ENCODE assay signal across 8 mouse cellular contexts in the genomic region with DNA sequence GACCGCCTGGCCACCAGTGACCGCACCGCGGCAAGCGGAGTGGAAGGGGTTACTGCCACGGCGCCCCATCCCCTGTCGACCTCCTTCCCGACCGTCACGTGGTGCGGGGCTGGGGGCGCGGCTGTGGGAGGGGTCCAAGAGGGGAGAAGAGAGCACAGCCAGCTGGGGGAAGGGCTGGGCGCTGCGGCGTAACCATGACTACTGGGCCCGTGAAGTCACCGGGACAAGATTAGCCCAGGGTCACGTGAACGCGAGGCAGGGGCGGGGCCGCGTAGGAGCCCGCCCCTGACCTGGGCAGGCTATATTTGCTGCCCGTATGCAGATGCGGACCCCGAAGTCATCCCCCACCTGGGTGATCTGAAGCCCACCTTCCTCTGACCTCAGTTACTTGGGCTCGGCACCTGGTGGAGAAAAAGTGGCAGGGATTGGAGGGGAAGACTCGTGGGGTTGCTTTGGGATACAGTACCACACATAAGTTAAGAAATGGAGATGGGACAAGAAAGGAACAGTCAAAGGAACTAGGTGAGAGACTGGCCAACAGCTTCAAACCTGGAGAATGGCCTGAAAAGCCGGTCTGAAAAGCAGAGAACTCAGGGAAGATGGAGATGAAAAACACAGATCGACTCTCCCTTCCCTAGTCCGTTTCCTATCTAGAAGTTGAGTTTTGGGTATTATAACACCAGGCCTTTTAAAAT. TPM values are rescaled to one million over a fixed set of nuclear protein-coding genes. Genes with fewer than 3 reads are reported as not detected.
DNase-seq lines count a peak whose midpoint lies in the region; ATAC-seq and TF ChIP-seq lines count a peak whose summit lies in the region.

No protein-coding gene starts in this region.

- H3K27ac ChIP-seq in gastrocnemius, adult 2 months: peak overlapping the region; percentile 78
- H3K27ac ChIP-seq in hindbrain, postnatal 0 days: peak overlapping the region; percentile 92
- H3K27ac ChIP-seq in left cerebral cortex, adult 2 months: peak overlapping the region; percentile 93
- H3K27ac ChIP-seq in macrophage: peak overlapping the region; percentile 62

- H3K4me1 ChIP-seq in hindbrain, postnatal 0 days (ENCODE audit: insufficient read depth, low read length): peaks cover 38% of the 10 kb centered on the region

- TF ChIP-seq CTCF in gastrocnemius, adult 2 months (IDR thresholded peaks at IDR 0.05): no peak
- 0 out of 2 replicates have a peak, but pooled peaks have one; percentile 11 for TF ChIP-seq CTCF in hindbrain, postnatal 0 days (IDR thresholded peaks at IDR 0.05; ENCODE audit: low read depth)
- TF ChIP-seq CTCF in left cerebral cortex, adult 2 months (IDR thresholded peaks at IDR 0.05): no peak; the same call in 1 of the 2 replicates

- intact Hi-C loops in gastrocnemius, adult 2 months (cut with DNase I): no loop called here
- intact Hi-C loops in left cerebral cortex, adult 2 months (cut with DNase I): no loop called here

- H3K9me3 ChIP-seq in hindbrain, postnatal 0 days (ENCODE audit: low read length): no peaks in the 10 kb centered on the region

- ATAC-seq in common myeloid progenitor, adult 5-6 weeks (replicated peaks; ENCODE audit: low read depth, poor library complexity, severe bottlenecking): peak; percentile 90
- peak; percentile 98 for ATAC-seq in hindbrain, postnatal 0 days

- peaks cover 6% of the 10 kb centered on the region; the same call in 1 of the 2 replicates for H3K36me3 ChIP-seq in hindbrain, postnatal 0 days (ENCODE audit: insufficient read depth, low read length)
- no peaks in the 10 kb centered on the region for H3K36me3 ChIP-seq in macrophage (ENCODE audit: inconsistent target)

- peak; percentile 98 for DNase-seq in ZHBTc4 (ENCODE audit: low read depth, low spot score)
- DNase-seq in gastrocnemius, adult 2 months: peak; percentile 88
- peak; percentile 96 for DNase-seq in hindbrain, postnatal 0 days (ENCODE audit: low spot score)
- peak; percentile 84 to 86 for DNase-seq in left cerebral cortex, adult 2 months (ENCODE audit: extremely low spot score in 1 of 2, low spot score in 2 of 2)
- peak; percentile 85 for DNase-seq in right cerebral cortex, adult 18-20 months
- peak; percentile 65 for DNase-seq in urinary bladder, adult 2 months (ENCODE audit: low spot score)

- WGBS in hindbrain, postnatal 0 days: 2% methylated on average over 34 of the region's 34 CpGs
- 7% methylated on average over 34 of the region's 34 CpGs for WGBS in macrophage (ENCODE audit: missing documents)

- peak overlapping the region; percentile 58 for H3K9ac ChIP-seq in hindbrain, postnatal 0 days (replicated peaks; ENCODE audit: low read length)

- no peaks in the 10 kb centered on the region for H3K27me3 ChIP-seq in hindbrain, postnatal 0 days (ENCODE audit: insufficient read depth, low read length)

- peak overlapping the region; percentile 73 for H3K4me3 ChIP-seq in gastrocnemius, adult 2 months
- H3K4me3 ChIP-seq in hindbrain, postnatal 0 days (ENCODE audit: low read length): peak overlapping the region; percentile 56
- H3K4me3 ChIP-seq in left cerebral cortex, adult 2 months: peak overlapping the region; percentile 75
- H3K4me3 ChIP-seq in macrophage (ENCODE audit: inconsistent target): peak overlapping the region; percentile 46

- H3K79me2 ChIP-seq in macrophage (ENCODE audit: inconsistent target): peaks cover 19% of the 10 kb centered on the region

- H3K4me2 ChIP-seq in hindbrain, postnatal 0 days (ENCODE audit: low read depth, low read length): peak overlapping the region; percentile 71

RNA-seq across cellular contexts. Expression of a gene that starts 6.1 kb away (rescaled TPM):
- 0.92 and 1.3 TPM in 2 replicates for total RNA-seq in common myeloid progenitor, adult 5-6 weeks (2017)
- total RNA-seq in gastrocnemius, adult 2 months (2021): 1 to 10 TPM; 1.3 to 1.6 TPM
- 68.2 and 86.1 TPM in 2 replicates for total RNA-seq in hindbrain, postnatal 0 days (2014; rRNA removed)
- 41.2 and 42.0 TPM in 2 replicates for polyA plus RNA-seq in hindbrain, postnatal 0 days (2015; fragmentation: Nextera tagmentation; extraction: Ambion mirVana)
- 10 to 100 TPM; 96.5 to 96.8 TPM for total RNA-seq in left cerebral cortex, adult 2 months (2021)
- total RNA-seq in macrophage (2018; cell fraction: chromatin; rRNA removed): 10 to 100 TPM in 17 of 26 experiments, 1 to 10 TPM in 9; 1.8 to 34.0 (median 13.6) TPM
- 1 to 10 TPM; 1.7 to 7.0 (median 5.0) TPM for total RNA-seq in macrophage (2018; cell fraction: cytosol; rRNA removed)
- total RNA-seq in macrophage (2018; cell fraction: nucleus; rRNA removed): 10 to 100 TPM in 11 of 26 experiments, 1 to 10 TPM in 15; 2.0 to 26.8 (median 9.3) TPM
- 4.7 to 7.1 TPM (median 5.2 TPM) in 3 replicates for polyA plus RNA-seq in macrophage (2018)
- 13.1 and 13.7 TPM in 2 replicates for polyA plus RNA-seq in urinary bladder, adult 2 months (2012; rRNA removed)

RNA-seq across cellular contexts. Expression of a gene that starts 7.2 kb away (rescaled TPM):
- total RNA-seq in common myeloid progenitor, adult 5-6 weeks (2017): not detected in 2 replicates
- not detected for total RNA-seq in gastrocnemius, adult 2 months (2021)
- total RNA-seq in hindbrain, postnatal 0 days (2014; rRNA removed): not detected in 2 replicates
- 2.7 and 7.3 TPM in 2 replicates for polyA plus RNA-seq in hindbrain, postnatal 0 days (2015; fragmentation: Nextera tagmentation; extraction: Ambion mirVana)
- total RNA-seq in left cerebral cortex, adult 2 months (2021): not detected
- not detected for total RNA-seq in macrophage (2018; cell fraction: chromatin; rRNA removed)
- total RNA-seq in macrophage (2018; cell fraction: cytosol; rRNA removed): not detected
- total RNA-seq in macrophage (2018; cell fraction: nucleus; rRNA removed): not detected
- polyA plus RNA-seq in macrophage (2018): not detected in 3 replicates
- polyA plus RNA-seq in urinary bladder, adult 2 months (2012; rRNA removed): not detected in 2 replicates

RNA-seq across cellular contexts. Expression of a gene that starts 7.3 kb away (rescaled TPM):
- 13.4 and 31.7 TPM in 2 replicates for total RNA-seq in common myeloid progenitor, adult 5-6 weeks (2017)
- total RNA-seq in gastrocnemius, adult 2 months (2021): 10 to 100 TPM; 33.0 to 37.0 TPM
- total RNA-seq in hindbrain, postnatal 0 days (2014; rRNA removed): 69.9 and 91.1 TPM in 2 replicates
- 97.2 and 99.5 TPM in 2 replicates for polyA plus RNA-seq in hindbrain, postnatal 0 days (2015; fragmentation: Nextera tagmentation; extraction: Ambion mirVana)
- 10 to 100 TPM; 32.4 to 36.2 TPM for total RNA-seq in left cerebral cortex, adult 2 months (2021)
- 100 to 1,000 TPM in 6 of 26 experiments, 10 to 100 TPM in 20; 28.2 to 117 (median 78.1) TPM for total RNA-seq in macrophage (2018; cell fraction: chromatin; rRNA removed)
- 10 to 100 TPM; 16.6 to 35.0 (median 25.0) TPM for total RNA-seq in macrophage (2018; cell fraction: cytosol; rRNA removed)
- 10 to 100 TPM; 32.4 to 69.6 (median 49.7) TPM for total RNA-seq in macrophage (2018; cell fraction: nucleus; rRNA removed)
- 12.9 to 30.0 TPM (median 24.7 TPM) in 3 replicates for polyA plus RNA-seq in macrophage (2018)
- polyA plus RNA-seq in urinary bladder, adult 2 months (2012; rRNA removed): 55.0 and 72.5 TPM in 2 replicates

RNA-seq across cellular contexts. Expression of a gene that starts 14.0 kb away (rescaled TPM):
- 0.50 and 0.68 TPM in 2 replicates for total RNA-seq in common myeloid progenitor, adult 5-6 weeks (2017)
- 1 to 10 TPM; 2.6 TPM for total RNA-seq in gastrocnemius, adult 2 months (2021)
- total RNA-seq in hindbrain, postnatal 0 days (2014; rRNA removed): 4.6 and 13.9 TPM in 2 replicates
- 3.1 and 5.4 TPM in 2 replicates for polyA plus RNA-seq in hindbrain, postnatal 0 days (2015; fragmentation: Nextera tagmentation; extraction: Ambion mirVana)
- 1 to 10 TPM; 2.4 to 2.6 TPM for total RNA-seq in left cerebral cortex, adult 2 months (2021)
- 10 to 100 TPM in 21 of 26 experiments, 1 to 10 TPM in 5; 2.7 to 23.6 (median 14.7) TPM for total RNA-seq in macrophage (2018; cell fraction: chromatin; rRNA removed)
- total RNA-seq in macrophage (2018; cell fraction: cytosol; rRNA removed): 1 to 10 TPM in 4 of 26 experiments, under 1 TPM in 13, not detected in 9; 0.22 to 1.8 (median 0.51) TPM
- total RNA-seq in macrophage (2018; cell fraction: nucleus; rRNA removed): 10 to 100 TPM in 16 of 26 experiments, 1 to 10 TPM in 10; 2.9 to 26.2 (median 12.6) TPM
- polyA plus RNA-seq in macrophage (2018): 0.41 to 1.8 TPM (median 1.0 TPM) in 3 replicates
- polyA plus RNA-seq in urinary bladder, adult 2 months (2012; rRNA removed): 8.1 and 8.2 TPM in 2 replicates

RNA-seq across cellular contexts. Expression of a gene that starts 40.4 kb away (rescaled TPM):
- 227 and 349 TPM in 2 replicates for total RNA-seq in common myeloid progenitor, adult 5-6 weeks (2017)
- 100 to 1,000 TPM; 401 to 459 TPM for total RNA-seq in gastrocnemius, adult 2 months (2021)
- total RNA-seq in hindbrain, postnatal 0 days (2014; rRNA removed): 151 and 157 TPM in 2 replicates
- polyA plus RNA-seq in hindbrain, postnatal 0 days (2015; fragmentation: Nextera tagmentation; extraction: Ambion mirVana): 104 TPM in 2 replicates
- 100 to 1,000 TPM; 497 to 500 TPM for total RNA-seq in left cerebral cortex, adult 2 months (2021)
- 100 to 1,000 TPM; 282 to 698 (median 421) TPM for total RNA-seq in macrophage (2018; cell fraction: chromatin; rRNA removed)
- total RNA-seq in macrophage (2018; cell fraction: cytosol; rRNA removed): 100 to 1,000 TPM; 519 to 726 (median 593) TPM
- total RNA-seq in macrophage (2018; cell fraction: nucleus; rRNA removed): 100 to 1,000 TPM; 274 to 476 (median 355) TPM
- 469 to 548 TPM (median 534 TPM) in 3 replicates for polyA plus RNA-seq in macrophage (2018)
- polyA plus RNA-seq in urinary bladder, adult 2 months (2012; rRNA removed): 328 and 432 TPM in 2 replicates

Comparison
In these comparisons a context has a peak if more than half of its experiments do, and no peak if none do; other contexts are left out.
1. Peak in every context shown above with its lines: DNase-seq, ATAC-seq, H3K4me3 ChIP-seq and H3K27ac ChIP-seq.
2. RNA of a gene that starts 6.1 kb away (total RNA-seq): 96.5 to 96.8 TPM in left cerebral cortex, adult 2 months and 68.2 to 86.1 TPM in hindbrain, postnatal 0 days; 1.3 to 1.6 TPM in gastrocnemius, adult 2 months and 0.92 to 1.3 TPM in common myeloid progenitor, adult 5-6 weeks; every median in the first group is over 10 times any median in the second.